Mouse (Mus musculus) layer of hippocampus, adult 2 months (tissue): Measurements from ENCODE around the gene Acot7. TPM values are rescaled to one million over a fixed set of nuclear protein-coding genes. Genes with fewer than 3 reads are reported as not detected.
A peak's percentile ranks its signal among the peaks of the same experiment; 100 is the strongest.

Experiments used
- DNase-seq, 2 experiments: peaks; one replicate each; pipeline ENCODE4 v3.0.0; 2022; ENCODE audit warnings: low spot score in 2 of 2
- H3K27ac ChIP-seq: fragments of 200-600 bp; 2 replicates; pipeline ENCODE4 v1.8.1; 2022
- H3K4me3 ChIP-seq: fragments of 200-600 bp; 2 replicates; pipeline ENCODE4 v1.8.1; 2022; ENCODE audit warnings: mild to moderate bottlenecking
- CTCF ChIP-seq: fragments of 200-600 bp; conservative IDR thresholded peaks from 2 replicates; pipeline ENCODE4 v1.8.1; 2022; ENCODE audit warnings: antibody characterized with exemption, mild to moderate bottlenecking, moderate library complexity
- total RNA-seq, 2 experiments: library from RNA; stranded (reverse); gene quantifications; 2 replicates each; pipeline ENCODE4 v1.2.3; 2021

Gene Acot7
- total RNA-seq, 2 experiments from 2014 or later = 306 to 335 TPM

GRCm38 (mm10) chr4:152298836-152299235 lies 120.9 kb downstream of the Acot7 start:
- Histone ChIP-seq H3K4me3 (no peak overlapping the region), H3K27ac (no peak overlapping the region)
- TF ChIP-seq CTCF = no peak
- DNase-seq = no peak

- TF ChIP-seq CTCF = no peak
- no peak for DNase-seq
- Histone ChIP-seq H3K4me3 (no peak overlapping the region), H3K27ac (no peak overlapping the region)
These were observed 122.4 kb downstream of the Acot7 start for GRCm38 (mm10) chr4:152300375-152300774.

- Histone ChIP-seq H3K27ac (no peak overlapping the region), H3K4me3 (no peak overlapping the region)
- DNase-seq = no peak
- TF ChIP-seq CTCF = no peak
These were observed 124.1 kb downstream of the Acot7 start for GRCm38 (mm10) chr4:152302012-152302411.

- Histone ChIP-seq H3K4me3 (no peak overlapping the region), H3K27ac (no peak overlapping the region)
- DNase-seq = no peak
- TF ChIP-seq CTCF = no peak
These were observed 125.2 kb downstream of the Acot7 start for GRCm38 (mm10) chr4:152303172-152303571.

- 0 out of 2 replicates have a peak, but pooled peaks have one; percentile 17 for TF ChIP-seq CTCF
- Histone ChIP-seq H3K27ac (0 out of 2 replicates have a peak overlapping the region, but pooled peaks have one; percentile 23), H3K4me3 (no peak overlapping the region)
- no peak for DNase-seq
These were observed 126.8 kb downstream of the Acot7 start for GRCm38 (mm10) chr4:152304685-152305084.

- H3K4me3 ChIP-seq = no peak overlapping the region
- no peak overlapping the region for H3K27ac ChIP-seq
- TF ChIP-seq CTCF = no peak
- DNase-seq = no peak
These were observed 128.1 kb downstream of the Acot7 start for GRCm38 (mm10) chr4:152305991-152306390.

- DNase-seq = no peak
- no peak for TF ChIP-seq CTCF
- no peak overlapping the region for H3K4me3 ChIP-seq
- H3K27ac ChIP-seq = no peak overlapping the region
These were observed 129.6 kb downstream of the Acot7 start for GRCm38 (mm10) chr4:152307542-152307941.

- Histone ChIP-seq H3K27ac (no peak overlapping the region), H3K4me3 (no peak overlapping the region)
- no peak for DNase-seq
- no peak for TF ChIP-seq CTCF
These were observed 134.3 kb downstream of the Acot7 start for GRCm38 (mm10) chr4:152312186-152312585.

GRCm38 (mm10) chr4:152313211-152313632 lies 135.3 kb downstream of the Acot7 start:
- TF ChIP-seq CTCF = no peak
- H3K4me3 ChIP-seq = peak overlapping the region; percentile 49
- no peak overlapping the region for H3K27ac ChIP-seq
- DNase-seq = no peak

- peak; percentile 29 for TF ChIP-seq CTCF
- H3K27ac ChIP-seq = no peak overlapping the region
- no peak overlapping the region for H3K4me3 ChIP-seq
- no peak for DNase-seq
These were observed 136.0 kb downstream of the Acot7 start for GRCm38 (mm10) chr4:152313934-152314333.

- no peak for TF ChIP-seq CTCF
- peak overlapping the region; percentile 49 for H3K4me3 ChIP-seq
- DNase-seq = no peak
- no peak overlapping the region for H3K27ac ChIP-seq
These were observed 137.7 kb downstream of the Acot7 start for GRCm38 (mm10) chr4:152315498-152316213.

- TF ChIP-seq CTCF = no peak
- no peak for DNase-seq
- Histone ChIP-seq H3K4me3 (no peak overlapping the region), H3K27ac (no peak overlapping the region)
These were observed 139.7 kb downstream of the Acot7 start for GRCm38 (mm10) chr4:152317631-152318033.

GRCm38 (mm10) chr4:152318517-152319234 lies 140.7 kb downstream of the Acot7 start, which contains the start of gene Rnf207:
Gene Rnf207 (minus strand): TSS chr4:152318993.
- peak; percentile 81 for TF ChIP-seq CTCF
- DNase-seq = peak in 1 of 2 experiments; percentile 68
- H3K27ac ChIP-seq = no peak within 1 kb of the TSS
- H3K4me3 ChIP-seq = peak within 1 kb of the TSS; percentile 34

Other genes starting within 250 kb of the Acot7 start
- gene Dnajc11, start 244.4 kb upstream of the Acot7 start, total RNA-seq = 10 to 100 TPM; 68.2 to 69.1 TPM
- gene Thap3, start 189.1 kb upstream of the Acot7 start, total RNA-seq = 10 to 100 TPM; 26.8 to 29.7 TPM
- gene Phf13, start 181.9 kb upstream of the Acot7 start, total RNA-seq = 10 to 100 TPM; 10.5 to 10.8 TPM
- gene Klhl21, start 169.3 kb upstream of the Acot7 start, total RNA-seq = 10 to 100 TPM; 19.4 to 23.2 TPM
- gene Zbtb48, start 150.5 kb upstream of the Acot7 start, total RNA-seq = 10 to 100 TPM; 12.7 to 16.9 TPM
- under 1 TPM; 0.69 to 0.76 TPM for gene Tas1r1, start 139.6 kb upstream of the Acot7 start, total RNA-seq
- gene Nol9, start 138.8 kb upstream of the Acot7 start, total RNA-seq = 10 to 100 TPM; 19.9 to 21.0 TPM
- gene Plekhg5, start 105.6 kb upstream of the Acot7 start, total RNA-seq = 100 to 1,000 TPM; 163 to 164 TPM
- 10 to 100 TPM; 22.7 to 48.4 TPM for gene Tnfrsf25, start 62.2 kb upstream of the Acot7 start, total RNA-seq
- gene Espn, start 25.8 kb upstream of the Acot7 start, total RNA-seq = 1 to 10 TPM; 1.2 to 1.9 TPM
- gene Hes2, start 19.3 kb upstream of the Acot7 start, total RNA-seq = not detected
- gene Gpr153, start 96.1 kb downstream of the Acot7 start, total RNA-seq = 1 to 10 TPM; 5.6 to 6.4 TPM
- not detected for gene Hes3, start 113.5 kb downstream of the Acot7 start, total RNA-seq
- gene Icmt, start 119.1 kb downstream of the Acot7 start, total RNA-seq = 10 to 100 TPM; 42.3 to 43.0 TPM
- 1 to 10 TPM; 6.5 to 7.7 TPM for gene Rnf207, start 140.9 kb downstream of the Acot7 start, total RNA-seq
- 100 to 1,000 TPM; 186 to 202 TPM for gene Rpl22, start 147.6 kb downstream of the Acot7 start, total RNA-seq
- 100 to 1,000 TPM; 118 to 121 TPM for gene Chd5, start 160.5 kb downstream of the Acot7 start, total RNA-seq